27 mouse cellular contexts compared by ENCODE assay signal in the genomic region with DNA sequence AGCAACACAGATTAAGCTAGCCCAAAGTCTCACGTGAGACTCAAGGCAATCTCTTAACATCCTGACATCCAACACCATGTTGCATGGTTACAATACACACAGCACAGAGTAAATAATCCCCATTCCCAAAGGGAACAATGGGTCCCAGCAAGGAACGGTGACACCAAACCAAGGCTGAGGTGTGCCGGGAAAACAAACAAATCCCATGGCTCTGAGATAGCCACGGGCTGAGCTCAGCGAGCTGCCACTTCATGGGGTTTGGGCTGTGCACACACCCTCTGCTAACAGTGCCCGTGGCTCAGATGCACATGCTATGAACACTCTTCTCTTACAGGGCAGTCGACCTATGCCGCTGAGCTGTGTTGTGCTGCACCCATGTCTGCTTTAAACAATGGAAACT. TPM values are rescaled to one million over a fixed set of nuclear protein-coding genes. Genes with fewer than 3 reads are reported as not detected.
A peak's percentile ranks its signal among the peaks of the same experiment; 100 is the strongest.
DNase-seq lines count a peak whose midpoint lies in the region; ATAC-seq and TF ChIP-seq lines count a peak whose summit lies in the region.
"Had no signal": no experiment of that assay in that cellular context is flagged by ENCODE, and none has a peak within 500 bp of the region (broad histone marks: within the 10 kb centered on the region; RNA-seq: fewer than 3 reads in every experiment).

No protein-coding gene starts in this region.

- peaks cover 19% of the 10 kb centered on the region; the same call in 1 of the 2 replicates for H3K4me1 ChIP-seq in forebrain, embryonic 10.5 days
- H3K4me1 ChIP-seq in forebrain, embryonic 15.5 days = peaks cover 18% of the 10 kb centered on the region
- H3K4me1 ChIP-seq in lung, postnatal 0 days (ENCODE audit: insufficient read depth, low read depth, low read length) = peaks cover 13% of the 10 kb centered on the region; the same call in 1 of the 2 replicates
- peaks cover 2% of the 10 kb centered on the region; the same call in 1 of the 2 replicates for H3K4me1 ChIP-seq in stomach, embryonic 15.5 days

- H3K36me3 ChIP-seq in forebrain, embryonic 10.5 days (replicated peaks) = no peaks in the 10 kb centered on the region
- no peaks in the 10 kb centered on the region for H3K36me3 ChIP-seq in forebrain, embryonic 15.5 days
- H3K36me3 ChIP-seq in lung, postnatal 0 days (ENCODE audit: insufficient read depth, low read length) = no peaks in the 10 kb centered on the region
- no peaks in the 10 kb centered on the region for H3K36me3 ChIP-seq in stomach, embryonic 15.5 days
- H3K36me3 ChIP-seq: embryonic facial prominence, embryonic 12.5 days; embryonic facial prominence, embryonic 15.5 days; forebrain, embryonic 12.5 days; G1E; heart, embryonic 12.5 days; heart, embryonic 15.5 days; hindbrain, embryonic 10.5 days; hindbrain, embryonic 13.5 days had no signal

- peak; percentile 13 for DNase-seq in forebrain, embryonic 10.5 days (ENCODE audit: extremely low spot score, low spot score)
- peak; percentile 4 for DNase-seq in lung, postnatal 0 days (ENCODE audit: low spot score)
- no peak for DNase-seq in lung, postnatal 4 days
- DNase-seq in spleen, postnatal 36 days (ENCODE audit: low spot score in 2 of 2) = no peak
- DNase-seq: adrenal gland, postnatal 10 days; adrenal gland, postnatal 36 days; cerebellum, adult 18-20 months; cerebellum, adult 9-10 months; cerebellum, postnatal 25 days; gastrocnemius, postnatal 10 days; gastrocnemius, postnatal 36 days; heart, postnatal 10 days; heart, postnatal 36 days had no signal

- H3K27me3 ChIP-seq in forebrain, embryonic 10.5 days (ENCODE audit: poor library complexity, severe bottlenecking) = no peaks in the 10 kb centered on the region
- no peaks in the 10 kb centered on the region for H3K27me3 ChIP-seq in forebrain, embryonic 15.5 days
- no peaks in the 10 kb centered on the region for H3K27me3 ChIP-seq in lung, postnatal 0 days (replicated peaks; ENCODE audit: insufficient read depth, low read length)
- H3K27me3 ChIP-seq in stomach, embryonic 15.5 days (replicated peaks) = no peaks in the 10 kb centered on the region
- H3K27me3 ChIP-seq: CH12.LX; embryonic facial prominence, embryonic 12.5 days; embryonic facial prominence, embryonic 15.5 days; forebrain, embryonic 12.5 days; hindbrain, embryonic 13.5 days had no signal

- no peak for ATAC-seq in forebrain, embryonic 15.5 days (replicated peaks)
- ATAC-seq in lung, postnatal 0 days = peak; percentile 51
- peak; percentile 21; the same call in 1 of the 2 replicates for ATAC-seq in stomach, embryonic 15.5 days (ENCODE audit: insufficient read depth, low FRiP score, low read depth)
- ATAC-seq: forebrain, embryonic 16.5 days; hindbrain, embryonic 16.5 days; Patski had no signal

- H3K9ac ChIP-seq in forebrain, embryonic 15.5 days (replicated peaks) = no peak overlapping the region
- no peak overlapping the region for H3K9ac ChIP-seq in lung, postnatal 0 days (replicated peaks; ENCODE audit: low read depth)
- no peak overlapping the region for H3K9ac ChIP-seq in stomach, embryonic 15.5 days
- H3K9ac ChIP-seq: embryonic facial prominence, embryonic 12.5 days; embryonic facial prominence, embryonic 15.5 days; forebrain, embryonic 12.5 days; heart, embryonic 12.5 days; heart, embryonic 15.5 days; hindbrain, embryonic 13.5 days had no signal

- no peak overlapping the region for H3K4me2 ChIP-seq in forebrain, embryonic 15.5 days (replicated peaks)
- H3K4me2 ChIP-seq in lung, postnatal 0 days (replicated peaks; ENCODE audit: low read depth, low read length) = no peak overlapping the region
- no peak overlapping the region for H3K4me2 ChIP-seq in stomach, embryonic 15.5 days
- H3K4me2 ChIP-seq: embryonic facial prominence, embryonic 12.5 days; embryonic facial prominence, embryonic 15.5 days; forebrain, embryonic 12.5 days; heart, embryonic 12.5 days; heart, embryonic 15.5 days; hindbrain, embryonic 13.5 days had no signal

- H3K27ac ChIP-seq in forebrain, embryonic 10.5 days = no peak overlapping the region
- H3K27ac ChIP-seq in forebrain, embryonic 15.5 days (replicated peaks) = no peak overlapping the region
- no peak overlapping the region for H3K27ac ChIP-seq in lung, postnatal 0 days (ENCODE audit: low read length)
- H3K27ac ChIP-seq in stomach, embryonic 15.5 days = no peak overlapping the region
- H3K27ac ChIP-seq: embryonic facial prominence, embryonic 12.5 days; embryonic facial prominence, embryonic 15.5 days; forebrain, embryonic 12.5 days; heart, embryonic 15.5 days; hindbrain, embryonic 10.5 days; hindbrain, embryonic 13.5 days had no signal

- TF ChIP-seq EP300 in lung, postnatal 0 days (IDR thresholded peaks at IDR 0.05) = no peak

- WGBS in forebrain, embryonic 10.5 days = 76% methylated on average over 8 of the region's 8 CpGs
- 76% methylated on average over 8 of the region's 8 CpGs for WGBS in forebrain, embryonic 15.5 days
- WGBS in lung, postnatal 0 days = 36% methylated on average over 8 of the region's 8 CpGs
- WGBS in stomach, embryonic 15.5 days = 62% methylated on average over 8 of the region's 8 CpGs

- no peak overlapping the region for H3K4me3 ChIP-seq in forebrain, embryonic 10.5 days
- no peak overlapping the region for H3K4me3 ChIP-seq in forebrain, embryonic 15.5 days
- no peak overlapping the region for H3K4me3 ChIP-seq in lung, postnatal 0 days (ENCODE audit: low read depth, low read length)
- no peak overlapping the region for H3K4me3 ChIP-seq in stomach, embryonic 15.5 days (replicated peaks)
- H3K4me3 ChIP-seq: embryonic facial prominence, embryonic 12.5 days; embryonic facial prominence, embryonic 15.5 days; forebrain, embryonic 12.5 days; heart, embryonic 12.5 days; heart, embryonic 15.5 days; hindbrain, embryonic 10.5 days; hindbrain, embryonic 13.5 days had no signal

- H3K9me3 ChIP-seq in forebrain, embryonic 10.5 days = no peaks in the 10 kb centered on the region
- H3K9me3 ChIP-seq in forebrain, embryonic 15.5 days = no peaks in the 10 kb centered on the region
- no peaks in the 10 kb centered on the region for H3K9me3 ChIP-seq in lung, postnatal 0 days (ENCODE audit: low read length)
- H3K9me3 ChIP-seq in stomach, embryonic 15.5 days = no peaks in the 10 kb centered on the region
- H3K9me3 ChIP-seq: embryonic facial prominence, embryonic 12.5 days; embryonic facial prominence, embryonic 15.5 days; forebrain, embryonic 12.5 days; G1E; heart, embryonic 12.5 days; heart, embryonic 15.5 days; hindbrain, embryonic 10.5 days; hindbrain, embryonic 13.5 days had no signal

- no peak for TF ChIP-seq CTCF in lung, postnatal 0 days (IDR thresholded peaks at IDR 0.05)

RNA-seq across cellular contexts. Expression of a gene that starts 27.5 kb away (rescaled TPM):
- 2.3 and 3.2 TPM in 2 replicates for polyA plus RNA-seq in forebrain, embryonic 10.5 days (2016; fragmentation: Nextera tagmentation; extraction: Ambion mirVana)
- 3.2 and 3.9 TPM in 2 replicates for polyA plus RNA-seq in forebrain, embryonic 15.5 days (2015; fragmentation: Nextera tagmentation; extraction: Ambion mirVana)
- 0.41 and 0.52 TPM in 2 replicates for polyA plus RNA-seq in lung, postnatal 0 days (2015; fragmentation: Nextera tagmentation; extraction: Ambion mirVana)
- 2.7 and 2.9 TPM in 2 replicates for polyA plus RNA-seq in stomach, embryonic 15.5 days (2015; fragmentation: Nextera tagmentation; extraction: Ambion mirVana)

RNA-seq across cellular contexts. Expression of a gene that starts 54.0 kb away (rescaled TPM):
- polyA plus RNA-seq in forebrain, embryonic 10.5 days (2016; fragmentation: Nextera tagmentation; extraction: Ambion mirVana) = 12.9 and 13.0 TPM in 2 replicates
- polyA plus RNA-seq in forebrain, embryonic 15.5 days (2015; fragmentation: Nextera tagmentation; extraction: Ambion mirVana) = 12.9 and 13.9 TPM in 2 replicates
- polyA plus RNA-seq in lung, postnatal 0 days (2015; fragmentation: Nextera tagmentation; extraction: Ambion mirVana) = 8.7 and 10.0 TPM in 2 replicates
- polyA plus RNA-seq in stomach, embryonic 15.5 days (2015; fragmentation: Nextera tagmentation; extraction: Ambion mirVana) = 15.6 and 16.7 TPM in 2 replicates

Comparison
In these comparisons a context has a peak if more than half of its experiments do, and no peak if none do; other contexts are left out.
1. DNase-seq: peak in forebrain, embryonic 10.5 days (single experiment) and lung, postnatal 0 days (single experiment); none in lung, postnatal 4 days (0 of 2) and spleen, postnatal 36 days (0 of 2).